Mouse (Mus musculus) fat pad, adult 2 months (tissue): ENCODE data around the gene Gm21865.
"Not testable (repeated sequence)": the region's sequence is repeated elsewhere in the genome, so short reads cannot be mapped to it uniquely, and the experiment has no call there.

Source experiments
- DNase-seq: peaks from one replicate; pipeline ENCODE4 v3.0.0-alpha.2; 2011; ENCODE audit warnings: low read depth, low spot score; ENCODE audit errors: extremely low read depth

Gene Gm21865

DNA sequence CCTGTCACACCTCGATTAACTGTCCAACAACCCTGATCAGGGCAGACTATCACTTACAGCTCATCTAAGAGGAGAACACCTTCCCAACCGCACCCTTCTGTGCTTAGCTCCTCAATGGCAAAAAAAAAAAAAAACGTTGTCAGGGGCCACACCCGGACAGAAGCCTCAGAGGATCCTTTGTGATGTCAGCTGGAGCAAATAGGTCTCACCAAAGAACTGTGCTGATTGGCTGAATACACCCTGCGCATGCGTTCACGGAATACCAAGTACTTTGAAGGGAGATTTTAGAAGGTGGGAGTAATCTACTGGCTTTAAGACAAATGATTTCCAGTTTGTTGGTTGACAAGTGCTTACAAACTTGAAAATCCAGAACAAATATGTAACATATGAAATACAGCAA lies at the start of gene Gm21865:
TSS of gene Gm21865 (minus strand) at position 101 of the 400 bp plus-strand sequence.
- DNase-seq, result not testable (repeated sequence)
